Mouse (Mus musculus): ENCODE data around the gene Nr1d1.

DNA sequence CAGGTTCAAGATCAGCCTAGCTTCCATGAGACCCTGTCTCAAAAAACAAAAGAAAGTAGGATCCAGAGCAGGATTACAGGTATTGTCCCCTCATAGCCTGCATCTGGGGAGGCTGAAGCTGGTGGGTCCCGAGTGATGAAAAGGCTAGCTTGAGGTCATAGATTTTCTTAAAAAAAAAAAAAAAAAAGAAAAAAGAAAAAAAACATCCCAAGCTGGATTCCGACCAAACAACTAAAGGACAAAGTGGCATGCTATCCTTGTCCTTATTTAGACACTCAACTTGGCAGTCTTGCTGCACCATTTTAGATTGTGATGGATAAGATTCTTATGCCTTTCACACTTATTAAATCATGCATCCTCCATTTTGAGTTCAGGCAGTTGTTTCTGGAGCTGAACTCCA, 33.3 kb upstream of the Nr1d1 start:
- TF ChIP-seq GATA1 (IDR thresholded peaks at IDR 0.05; ENCODE audit: borderline replicate concordance, low read length) (no peak), FLI1 (IDR thresholded peaks at IDR 0.05; ENCODE audit: low read length) (no peak)
